Mouse (Mus musculus): ENCODE measurements around the gene Prkg2.

Gene Prkg2

GRCm38 (mm10) chr5:99036596-99037441 lies at the start of gene Prkg2:
Prkg2 (minus strand) TSS chr5:99037351.
- peak; percentile 79 for DNase-seq

- DNase-seq, result no peak
Measured at GRCm38 (mm10) chr5:99083955-99084354, 46.8 kb upstream of the Prkg2 start.

DNA sequence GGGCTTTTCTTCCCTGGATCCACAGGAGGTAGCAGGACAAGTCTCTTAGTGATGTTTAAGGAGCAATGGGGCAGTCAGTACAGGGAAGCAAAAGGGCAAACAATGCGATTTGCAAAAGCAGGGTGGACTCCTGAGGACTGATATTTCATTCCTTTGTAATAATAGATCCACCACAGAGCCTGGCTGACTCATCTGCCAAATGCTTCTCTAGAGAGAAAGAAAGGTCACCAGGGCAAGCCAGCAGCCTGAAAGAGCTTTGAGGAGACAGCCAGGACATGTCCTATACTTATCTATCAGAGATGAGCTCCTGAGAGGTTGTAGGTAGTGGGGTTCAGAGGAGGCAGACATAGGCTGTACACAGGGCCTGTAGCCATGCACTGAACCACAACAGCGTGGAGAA lies 41.2 kb upstream of the Prkg2 start:
- no peak for DNase-seq

DNA sequence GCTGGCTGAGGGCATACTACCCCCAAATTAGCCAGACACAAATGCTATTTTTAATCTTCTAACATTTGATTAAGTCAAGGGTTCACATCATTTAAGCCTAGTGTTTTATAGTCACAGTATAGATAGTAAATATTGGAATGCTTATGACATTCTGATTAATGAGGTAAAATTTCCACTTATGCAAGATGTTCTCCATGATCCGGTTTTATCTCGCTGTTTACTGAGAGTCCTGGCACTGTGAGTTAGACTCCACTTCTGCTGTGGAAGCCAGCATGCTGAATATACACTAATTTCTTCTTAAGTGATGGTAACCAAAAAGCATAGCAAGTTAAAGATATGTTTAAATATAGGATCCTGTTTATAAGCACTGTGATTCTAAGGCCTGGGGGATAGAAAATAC lies 31.2 kb upstream of the Prkg2 start:
- DNase-seq, result no peak

GRCm38 (mm10) chr5:99062582-99062981 lies 25.4 kb upstream of the Prkg2 start:
- no peak for DNase-seq

- no peak for DNase-seq
Measured at GRCm38 (mm10) chr5:99039021-99039420, 1.9 kb upstream of the Prkg2 start.

DNA sequence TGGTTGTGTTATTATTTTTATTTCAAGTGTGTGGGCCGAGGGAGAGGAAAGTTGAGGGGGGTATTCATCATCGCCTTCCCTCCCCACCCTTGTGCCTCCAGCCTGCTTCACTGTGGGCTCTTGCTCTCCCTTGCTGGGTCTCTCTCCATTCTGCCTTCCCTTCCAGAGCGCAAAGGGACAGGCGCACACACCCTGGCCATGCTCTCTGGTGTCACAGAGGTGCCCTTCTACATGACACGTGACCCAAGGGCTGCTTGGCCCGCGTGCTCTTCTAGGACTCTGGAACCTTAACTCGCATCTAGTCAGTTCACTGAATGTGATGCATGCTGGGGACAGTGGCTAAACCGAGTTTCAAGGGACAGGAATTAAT lies 276 bp upstream of the Prkg2 start:
- no peak for DNase-seq

DNA sequence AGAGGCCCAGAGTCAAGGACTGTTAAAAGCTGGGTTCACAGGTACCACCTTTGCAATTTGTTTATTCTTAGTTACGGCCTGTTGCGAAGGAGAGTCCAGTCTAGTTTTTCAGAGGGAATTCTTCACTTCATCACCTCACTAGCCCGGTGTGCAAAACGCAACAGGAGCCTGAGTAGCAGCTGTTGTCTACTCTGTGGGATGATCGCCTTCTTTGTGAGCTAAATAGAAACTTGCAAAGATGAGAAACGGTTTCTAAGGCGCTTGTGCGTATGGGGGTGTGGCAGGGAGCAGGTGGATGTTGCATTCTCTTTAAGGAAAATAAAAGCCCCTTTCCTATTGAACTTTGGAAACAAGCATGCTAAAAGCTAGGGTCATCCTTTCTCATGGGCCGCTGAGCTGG lies 1.2 kb downstream of the Prkg2 start:
- peak; percentile 22 for DNase-seq

GRCm38 (mm10) chr5:99031551-99032149 lies 5.5 kb downstream of the Prkg2 start:
- no peak for DNase-seq

GRCm38 (mm10) chr5:99026343-99026742 lies 10.8 kb downstream of the Prkg2 start:
- DNase-seq, result no peak

DNA sequence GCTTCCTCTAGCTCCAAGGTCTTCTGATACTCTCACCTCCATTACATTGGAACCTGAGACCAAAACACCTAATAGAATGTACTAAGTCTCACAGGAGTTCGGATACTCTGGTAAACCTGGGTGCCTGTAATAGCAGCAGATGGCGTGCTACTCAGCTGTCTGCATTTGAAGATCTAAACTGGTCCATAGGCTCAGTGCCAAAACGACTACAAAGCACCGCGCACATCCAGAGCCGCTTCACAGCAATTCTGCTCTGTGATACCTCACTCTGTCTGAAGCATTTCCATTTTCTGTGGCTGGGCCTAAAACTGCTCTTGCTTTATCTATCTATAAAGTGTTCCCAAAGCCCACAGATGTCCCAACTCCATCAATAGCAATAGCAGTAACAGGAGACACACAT lies 17.4 kb downstream of the Prkg2 start:
- peak; percentile 48 for DNase-seq

GRCm38 (mm10) chr5:99015140-99015539 lies 22.0 kb downstream of the Prkg2 start:
- DNase-seq, result no peak

DNA sequence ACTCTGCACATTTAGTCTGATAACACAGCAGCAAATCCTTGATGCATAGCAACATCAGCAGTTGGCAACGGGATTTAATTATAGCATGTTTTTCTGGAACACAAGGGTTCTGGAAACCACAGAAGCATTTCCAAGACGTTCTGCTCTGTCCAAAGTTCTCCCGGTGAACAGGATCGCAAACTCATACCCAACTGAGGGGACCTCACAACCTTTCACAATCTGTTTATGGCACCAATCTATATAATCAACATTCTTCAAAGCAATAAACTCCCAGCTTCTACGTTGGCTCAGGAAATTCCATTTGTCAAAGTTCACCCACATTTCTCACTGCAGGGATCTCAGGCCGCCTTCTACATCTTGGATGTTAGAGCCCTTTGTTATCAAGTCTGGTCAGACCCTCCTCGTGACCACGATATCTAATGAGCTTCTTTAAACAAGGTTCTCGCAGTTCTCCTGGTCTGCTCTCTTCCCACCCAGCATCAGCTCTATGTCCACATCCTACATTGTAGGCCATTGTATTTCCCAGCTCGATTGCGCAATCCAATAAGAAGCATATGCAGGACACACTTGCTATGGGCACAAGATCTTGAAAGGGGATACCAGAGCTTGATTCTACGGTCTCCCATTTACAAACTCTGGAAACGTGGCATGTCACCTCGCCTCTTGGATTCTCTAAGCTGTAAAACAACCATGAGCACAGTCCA lies 26.6 kb downstream of the Prkg2 start:
- no peak for DNase-seq

DNA sequence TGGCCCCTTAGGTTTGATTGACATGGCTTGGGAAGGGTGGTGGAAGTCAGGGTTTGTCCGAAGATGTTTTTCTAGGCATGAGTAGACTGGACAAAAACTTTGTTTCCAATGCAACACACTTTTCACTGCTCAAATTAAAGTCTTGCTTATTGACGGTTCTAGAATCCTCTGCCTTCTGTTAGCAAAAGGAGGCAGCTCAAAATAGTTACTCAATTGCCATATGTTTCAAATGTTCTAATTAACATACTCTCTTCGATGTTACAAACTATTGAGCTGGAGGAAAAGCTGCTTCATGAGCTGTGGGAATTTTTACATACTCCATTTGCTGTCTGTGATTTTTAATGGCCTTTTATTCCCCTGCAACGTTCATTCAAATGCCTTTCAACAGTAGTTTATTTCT lies 39.0 kb downstream of the Prkg2 start:
- DNase-seq, result no peak

GRCm38 (mm10) chr5:98995767-98996166 lies 41.4 kb downstream of the Prkg2 start:
- no peak for DNase-seq

GRCm38 (mm10) chr5:98991600-98991999 lies 45.6 kb downstream of the Prkg2 start:
- no peak for DNase-seq

DNA sequence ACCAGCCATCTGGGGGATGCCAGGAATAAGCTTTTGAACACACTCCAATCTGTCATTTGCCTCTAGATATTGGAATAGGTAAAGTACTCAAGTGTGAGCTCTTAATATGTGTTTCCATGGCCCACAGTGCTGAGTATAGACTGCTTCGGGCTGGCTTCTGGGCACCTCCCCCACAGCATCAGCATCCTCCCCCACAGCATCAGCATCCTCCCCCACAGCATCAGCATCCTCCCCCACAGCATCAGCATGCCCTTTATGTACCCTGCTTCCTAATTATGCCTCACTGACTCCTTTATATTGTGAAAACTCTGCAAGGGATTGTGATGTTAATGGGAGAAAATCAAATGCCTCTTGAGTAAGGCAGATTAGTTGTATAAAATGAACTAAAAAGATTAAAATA lies 49.5 kb downstream of the Prkg2 start:
- no peak for DNase-seq

GRCm38 (mm10) chr5:98987116-98987515 lies 50.0 kb downstream of the Prkg2 start:
- DNase-seq, result no peak

DNA sequence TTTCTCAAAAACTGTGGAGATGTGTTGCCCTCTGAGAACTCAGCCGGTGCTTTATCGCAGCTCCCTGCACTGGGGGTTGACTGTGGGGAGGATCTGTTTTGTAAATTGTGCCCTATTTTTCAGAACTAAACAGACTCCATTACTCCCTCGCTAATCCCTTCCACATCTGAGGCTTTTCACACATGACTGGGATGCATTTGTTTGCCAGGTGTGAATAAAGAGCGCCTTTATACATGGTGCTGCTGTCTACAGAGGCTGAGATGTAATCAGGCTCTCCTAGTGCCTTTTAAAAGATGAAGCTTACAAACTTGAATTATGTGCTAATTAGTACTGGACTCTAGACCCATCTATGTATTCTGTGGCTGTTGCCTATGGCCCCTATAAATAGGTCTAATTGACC lies 50.7 kb downstream of the Prkg2 start:
- no peak for DNase-seq

GRCm38 (mm10) chr5:98986011-98986410 lies 51.1 kb downstream of the Prkg2 start:
- no peak for DNase-seq

DNA sequence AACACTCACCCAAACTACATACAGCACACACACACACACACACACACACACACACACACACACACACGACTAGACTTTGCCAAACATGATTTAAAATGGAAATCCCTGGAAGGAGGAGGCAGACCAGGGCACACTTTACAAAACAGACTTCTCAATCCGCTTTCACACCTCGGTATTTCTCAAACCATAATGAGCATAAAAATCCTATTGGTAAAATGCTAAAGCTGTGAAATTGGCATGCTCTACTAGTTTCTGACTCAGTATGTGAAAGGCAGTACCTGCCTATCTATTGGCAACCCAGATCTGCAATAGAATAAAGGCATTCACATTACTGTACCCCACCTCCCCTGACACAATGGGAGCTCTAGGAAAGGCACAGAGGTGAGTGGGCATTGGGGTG lies 52.1 kb downstream of the Prkg2 start:
- DNase-seq, result no peak

DNA sequence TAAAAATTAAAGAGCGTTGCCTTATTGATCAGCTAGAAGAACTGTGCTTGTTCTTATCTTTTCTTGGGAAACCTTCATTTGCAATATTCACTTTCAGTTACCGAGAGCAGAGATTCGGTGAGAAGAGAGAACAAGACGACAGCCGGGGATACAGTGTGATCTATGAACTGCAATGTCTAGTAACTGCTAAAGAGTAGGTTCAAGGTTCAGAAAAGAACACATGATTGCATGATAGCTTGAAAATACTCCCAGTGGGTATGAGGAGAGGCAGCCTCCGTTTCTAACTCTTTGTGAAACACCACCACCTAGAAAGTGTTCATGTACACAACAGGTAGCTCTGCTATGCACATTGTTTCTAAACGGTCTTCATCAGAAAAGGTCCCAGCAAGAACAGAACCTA lies 55.8 kb downstream of the Prkg2 start:
- DNase-seq, result no peak

DNA sequence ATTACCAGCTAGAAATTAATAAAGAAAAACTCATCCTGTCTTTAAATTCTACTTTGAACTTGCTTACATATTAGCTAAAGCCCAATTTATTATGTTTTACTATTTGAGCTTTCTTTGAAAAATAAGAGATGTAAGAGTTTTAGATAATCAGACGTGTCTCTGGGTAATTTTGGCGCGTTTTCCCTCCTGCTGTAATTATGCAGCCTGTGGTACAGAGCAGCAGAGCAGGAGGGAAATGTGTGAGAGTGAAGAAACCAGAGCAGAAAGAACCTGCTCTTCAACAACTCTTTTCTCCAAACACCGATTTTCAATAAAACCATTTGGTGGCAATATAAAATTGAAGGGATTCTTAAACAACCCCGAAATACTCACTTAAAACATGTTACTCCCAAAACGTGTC lies 58.8 kb downstream of the Prkg2 start:
- DNase-seq, result no peak
